In genomic region chr4:43633736-43634135, GRCm38 (mm10) we compare ENCODE assay signal across 13 mouse cellular contexts. TPM values are rescaled to one million over a fixed set of nuclear protein-coding genes. Genes with fewer than 3 reads are reported as not detected.
A peak's percentile ranks its signal among the peaks of the same experiment; 100 is the strongest.
DNase-seq lines count a peak whose midpoint lies in the region; ATAC-seq and TF ChIP-seq lines count a peak whose summit lies in the region.
"Had no signal": no experiment of that assay in that cellular context is flagged by ENCODE, and none has a peak within 500 bp of the region (broad histone marks: within the 10 kb centered on the region; RNA-seq: fewer than 3 reads in every experiment).

No protein-coding gene starts in this region.

- no peak for TF ChIP-seq EP300 in liver, postnatal 0 days (IDR thresholded peaks at IDR 0.05; ENCODE audit: low read depth)

- no peaks in the 10 kb centered on the region for H3K36me3 ChIP-seq in forebrain, embryonic 10.5 days (replicated peaks)
- no peaks in the 10 kb centered on the region for H3K36me3 ChIP-seq in forebrain, embryonic 14.5 days (ENCODE audit: control insufficient read depth, insufficient read depth, low read length)
- no peaks in the 10 kb centered on the region for H3K36me3 ChIP-seq in liver, postnatal 0 days (replicated peaks; ENCODE audit: insufficient read depth, low read length)
- no peaks in the 10 kb centered on the region for H3K36me3 ChIP-seq in liver, embryonic 12.5 days
- no peaks in the 10 kb centered on the region for H3K36me3 ChIP-seq in limb, embryonic 14.5 days (ENCODE audit: control insufficient read depth, insufficient read depth, low read length)
- H3K36me3 ChIP-seq in neural tube, embryonic 13.5 days = no peaks in the 10 kb centered on the region
- H3K36me3 ChIP-seq: kidney, embryonic 15.5 days had no signal

- no peak for ATAC-seq in forebrain, embryonic 14.5 days
- no peak for ATAC-seq in liver, postnatal 0 days
- ATAC-seq in liver, embryonic 12.5 days = no peak
- no peak for ATAC-seq in limb, embryonic 14.5 days (ENCODE audit: low FRiP score, low read depth)
- ATAC-seq in neural tube, embryonic 13.5 days (ENCODE audit: low read depth) = no peak
- ATAC-seq in activated CD4-positive, CD25-positive, alpha-beta regulatory T cell, adult 4 months = no peak

- TF ChIP-seq POLR2A in limb, embryonic 14.5 days (IDR thresholded peaks at IDR 0.05; ENCODE audit: borderline replicate concordance, extremely low read depth, insufficient read depth, insufficient read length) = no peak

- H3K9ac ChIP-seq in forebrain, embryonic 14.5 days (ENCODE audit: low read length) = no peak overlapping the region
- H3K9ac ChIP-seq in liver, postnatal 0 days (replicated peaks) = no peak overlapping the region
- H3K9ac ChIP-seq in liver, embryonic 12.5 days = no peak overlapping the region
- no peak overlapping the region for H3K9ac ChIP-seq in limb, embryonic 14.5 days (ENCODE audit: low read depth, low read length, severe bottlenecking)
- H3K9ac ChIP-seq in neural tube, embryonic 13.5 days = peak overlapping the region; percentile 92; the same call in 1 of the 2 replicates
- H3K9ac ChIP-seq: kidney, embryonic 15.5 days; lung, embryonic 14.5 days had no signal

- H3K27ac ChIP-seq in forebrain, embryonic 10.5 days = 0 out of 2 replicates have a peak overlapping the region, but pooled peaks have one; percentile 11
- no peak overlapping the region for H3K27ac ChIP-seq in forebrain, embryonic 14.5 days (ENCODE audit: low read depth, low read length)
- no peak overlapping the region for H3K27ac ChIP-seq in liver, postnatal 0 days (ENCODE audit: low read depth)
- H3K27ac ChIP-seq in liver, embryonic 12.5 days = no peak overlapping the region
- H3K27ac ChIP-seq in limb, embryonic 14.5 days (replicated peaks; ENCODE audit: low read depth, low read length) = no peak overlapping the region
- H3K27ac ChIP-seq in neural tube, embryonic 13.5 days (replicated peaks) = no peak overlapping the region
- H3K27ac ChIP-seq: kidney, embryonic 15.5 days had no signal

- H3K4me2 ChIP-seq in forebrain, embryonic 14.5 days (ENCODE audit: low read length) = no peak overlapping the region
- H3K4me2 ChIP-seq in liver, postnatal 0 days (ENCODE audit: low read depth, low read length) = no peak overlapping the region
- H3K4me2 ChIP-seq in liver, embryonic 12.5 days = no peak overlapping the region
- peak overlapping the region; percentile 93 for H3K4me2 ChIP-seq in limb, embryonic 14.5 days (replicated peaks; ENCODE audit: low read depth, low read length, severe bottlenecking)
- H3K4me2 ChIP-seq in neural tube, embryonic 13.5 days = peak overlapping the region; percentile 86

- H3K9me3 ChIP-seq in forebrain, embryonic 10.5 days = no peaks in the 10 kb centered on the region
- H3K9me3 ChIP-seq in forebrain, embryonic 14.5 days (replicated peaks; ENCODE audit: control insufficient read depth, low read length) = no peaks in the 10 kb centered on the region
- no peaks in the 10 kb centered on the region for H3K9me3 ChIP-seq in liver, postnatal 0 days (ENCODE audit: low read length)
- H3K9me3 ChIP-seq in liver, embryonic 12.5 days (replicated peaks) = no peaks in the 10 kb centered on the region
- H3K9me3 ChIP-seq in limb, embryonic 14.5 days (ENCODE audit: control insufficient read depth, low read length) = no peaks in the 10 kb centered on the region
- no peaks in the 10 kb centered on the region for H3K9me3 ChIP-seq in neural tube, embryonic 13.5 days
- H3K9me3 ChIP-seq: kidney, embryonic 15.5 days; megakaryocyte, embryonic 14.5 days had no signal

- H3K4me3 ChIP-seq in forebrain, embryonic 10.5 days = no peak overlapping the region; the same call in 1 of the 2 replicates
- H3K4me3 ChIP-seq in forebrain, embryonic 14.5 days (ENCODE audit: low read depth, low read length) = no peak overlapping the region
- no peak overlapping the region for H3K4me3 ChIP-seq in liver, postnatal 0 days (ENCODE audit: low read depth, low read length)
- no peak overlapping the region for H3K4me3 ChIP-seq in liver, embryonic 12.5 days
- no peak overlapping the region for H3K4me3 ChIP-seq in limb, embryonic 14.5 days (replicated peaks; ENCODE audit: low read length)
- peak overlapping the region; percentile 64 for H3K4me3 ChIP-seq in neural tube, embryonic 13.5 days
- H3K4me3 ChIP-seq: kidney, embryonic 15.5 days; megakaryocyte, embryonic 14.5 days had no signal

- WGBS in forebrain, embryonic 10.5 days = 93% methylated on average over 2 of the region's 2 CpGs
- 95% methylated on average over 2 of the region's 2 CpGs for WGBS in forebrain, embryonic 14.5 days
- WGBS in liver, postnatal 0 days (ENCODE audit: insufficient replicate concordance) = 85% methylated on average over 2 of the region's 2 CpGs
- WGBS in liver, embryonic 12.5 days (ENCODE audit: insufficient replicate concordance) = 73% methylated on average over 2 of the region's 2 CpGs
- 92% methylated on average over 2 of the region's 2 CpGs for WGBS in limb, embryonic 14.5 days
- whole genome bisulfite sequencing in neural tube, embryonic 13.5 days = 94% methylated on average over 2 of the region's 2 CpGs

- H3K4me1 ChIP-seq in forebrain, embryonic 10.5 days = peaks cover 48% of the 10 kb centered on the region
- H3K4me1 ChIP-seq in forebrain, embryonic 14.5 days (ENCODE audit: control insufficient read depth, insufficient read depth, low read length) = peaks cover 14% of the 10 kb centered on the region
- no peaks in the 10 kb centered on the region for H3K4me1 ChIP-seq in liver, postnatal 0 days (ENCODE audit: insufficient read depth)
- peaks cover 34% of the 10 kb centered on the region for H3K4me1 ChIP-seq in liver, embryonic 12.5 days
- peaks cover 26% of the 10 kb centered on the region for H3K4me1 ChIP-seq in limb, embryonic 14.5 days (ENCODE audit: control insufficient read depth, insufficient read depth, low read length)
- peaks cover 61% of the 10 kb centered on the region for H3K4me1 ChIP-seq in neural tube, embryonic 13.5 days (replicated peaks)

- peaks cover 36% of the 10 kb centered on the region for H3K27me3 ChIP-seq in forebrain, embryonic 10.5 days (ENCODE audit: poor library complexity, severe bottlenecking)
- H3K27me3 ChIP-seq in forebrain, embryonic 14.5 days (replicated peaks; ENCODE audit: control insufficient read depth, insufficient read depth, low read length) = no peaks in the 10 kb centered on the region
- H3K27me3 ChIP-seq in liver, postnatal 0 days (ENCODE audit: insufficient read depth, low read length) = peaks cover 26% of the 10 kb centered on the region
- H3K27me3 ChIP-seq in liver, embryonic 12.5 days (replicated peaks) = peaks cover 39% of the 10 kb centered on the region
- H3K27me3 ChIP-seq in limb, embryonic 14.5 days (ENCODE audit: control insufficient read depth, insufficient read depth, low read length) = no peaks in the 10 kb centered on the region
- H3K27me3 ChIP-seq in neural tube, embryonic 13.5 days = no peaks in the 10 kb centered on the region

- DNase-seq in forebrain, embryonic 10.5 days (ENCODE audit: extremely low spot score, low spot score) = no peak
- no peak for DNase-seq in forebrain, embryonic 14.5 days (ENCODE audit: low spot score)
- peak; percentile 6 for DNase-seq in liver, postnatal 0 days
- no peak for DNase-seq in limb, embryonic 14.5 days (ENCODE audit: low spot score)
- DNase-seq in thymus, postnatal 0 days (ENCODE audit: low spot score) = no peak
- DNase-seq: heart, adult 18-20 months; lung, embryonic 14.5 days; thymus, postnatal 14 days had no signal

- no peak for TF ChIP-seq CTCF in liver, postnatal 0 days (IDR thresholded peaks at IDR 0.05; ENCODE audit: low read depth)

RNA-seq across cellular contexts. Expression of gene Npr2, which starts 2.0 kb away (rescaled TPM):
- polyA plus RNA-seq in forebrain, embryonic 10.5 days (2016; fragmentation: Nextera tagmentation; extraction: Ambion mirVana) = 5.4 and 6.2 TPM in 2 replicates
- 10.7 and 11.2 TPM in 2 replicates for polyA plus RNA-seq in forebrain, embryonic 14.5 days (2014; fragmentation: Nextera tagmentation; extraction: Ambion mirVana)
- polyA plus RNA-seq in liver, postnatal 0 days (2015; fragmentation: Nextera tagmentation; extraction: Ambion mirVana) = 0.54 and 0.82 TPM in 2 replicates
- polyA plus RNA-seq in liver, embryonic 12.5 days (2016; fragmentation: Nextera tagmentation; extraction: Ambion mirVana) = 1.5 and 2.1 TPM in 2 replicates
- polyA plus RNA-seq in limb, embryonic 14.5 days (2012; rRNA removed) = 121 and 124 TPM in 2 replicates
- polyA plus RNA-seq in limb, embryonic 14.5 days (2014; fragmentation: Nextera tagmentation; extraction: Ambion mirVana) = 33.3 and 34.3 TPM in 2 replicates
- polyA plus RNA-seq in neural tube, embryonic 13.5 days (2015; fragmentation: Nextera tagmentation; extraction: Ambion mirVana) = 26.9 and 27.8 TPM in 2 replicates
- polyA plus RNA-seq in thymus, postnatal 0 days (2015; fragmentation: Nextera tagmentation; extraction: Ambion mirVana) = 0.75 and 0.91 TPM in 2 replicates
- polyA plus RNA-seq in activated CD4-positive, CD25-positive, alpha-beta regulatory T cell, adult 4 months (2017; shearing (Covaris generic)) = not detected

RNA-seq across cellular contexts. Expression of gene Spag8, which starts 19.7 kb away (rescaled TPM):
- 1.9 and 2.9 TPM in 2 replicates for polyA plus RNA-seq in forebrain, embryonic 10.5 days (2016; fragmentation: Nextera tagmentation; extraction: Ambion mirVana)
- polyA plus RNA-seq in forebrain, embryonic 14.5 days (2014; fragmentation: Nextera tagmentation; extraction: Ambion mirVana) = 4.2 and 5.7 TPM in 2 replicates
- polyA plus RNA-seq in liver, postnatal 0 days (2015; fragmentation: Nextera tagmentation; extraction: Ambion mirVana) = not detected in 2 replicates
- polyA plus RNA-seq in liver, embryonic 12.5 days (2016; fragmentation: Nextera tagmentation; extraction: Ambion mirVana) = 0.20 and 0.36 TPM in 2 replicates
- polyA plus RNA-seq in limb, embryonic 14.5 days (2012; rRNA removed) = 1.8 and 2.5 TPM in 2 replicates
- polyA plus RNA-seq in limb, embryonic 14.5 days (2014; fragmentation: Nextera tagmentation; extraction: Ambion mirVana) = 0.58 and 0.61 TPM in 2 replicates
- polyA plus RNA-seq in neural tube, embryonic 13.5 days (2015; fragmentation: Nextera tagmentation; extraction: Ambion mirVana) = 3.5 and 4.1 TPM in 2 replicates
- 0.14 and 0.66 TPM in 2 replicates for polyA plus RNA-seq in thymus, postnatal 0 days (2015; fragmentation: Nextera tagmentation; extraction: Ambion mirVana)
- polyA plus RNA-seq in activated CD4-positive, CD25-positive, alpha-beta regulatory T cell, adult 4 months (2017; shearing (Covaris generic)) = not detected

RNA-seq across cellular contexts. Expression of gene Hint2, which starts 22.5 kb away (rescaled TPM):
- polyA plus RNA-seq in forebrain, embryonic 10.5 days (2016; fragmentation: Nextera tagmentation; extraction: Ambion mirVana) = 66.0 and 69.7 TPM in 2 replicates
- polyA plus RNA-seq in forebrain, embryonic 14.5 days (2014; fragmentation: Nextera tagmentation; extraction: Ambion mirVana) = 67.0 and 82.7 TPM in 2 replicates
- 159 and 186 TPM in 2 replicates for polyA plus RNA-seq in liver, postnatal 0 days (2015; fragmentation: Nextera tagmentation; extraction: Ambion mirVana)
- 59.8 and 66.1 TPM in 2 replicates for polyA plus RNA-seq in liver, embryonic 12.5 days (2016; fragmentation: Nextera tagmentation; extraction: Ambion mirVana)
- 58.3 and 63.2 TPM in 2 replicates for polyA plus RNA-seq in limb, embryonic 14.5 days (2012; rRNA removed)
- polyA plus RNA-seq in limb, embryonic 14.5 days (2014; fragmentation: Nextera tagmentation; extraction: Ambion mirVana) = 73.8 and 87.6 TPM in 2 replicates
- 76.8 and 84.9 TPM in 2 replicates for polyA plus RNA-seq in neural tube, embryonic 13.5 days (2015; fragmentation: Nextera tagmentation; extraction: Ambion mirVana)
- 74.1 and 74.7 TPM in 2 replicates for polyA plus RNA-seq in thymus, postnatal 0 days (2015; fragmentation: Nextera tagmentation; extraction: Ambion mirVana)
- polyA plus RNA-seq in activated CD4-positive, CD25-positive, alpha-beta regulatory T cell, adult 4 months (2017; shearing (Covaris generic)) = 10 to 100 TPM; 41.0 to 42.7 TPM

RNA-seq across cellular contexts. Expression of gene Tmem8b, which starts 35.0 kb away (rescaled TPM):
- polyA plus RNA-seq in forebrain, embryonic 10.5 days (2016; fragmentation: Nextera tagmentation; extraction: Ambion mirVana) = 4.2 and 4.3 TPM in 2 replicates
- 5.6 and 7.3 TPM in 2 replicates for polyA plus RNA-seq in forebrain, embryonic 14.5 days (2014; fragmentation: Nextera tagmentation; extraction: Ambion mirVana)
- polyA plus RNA-seq in liver, postnatal 0 days (2015; fragmentation: Nextera tagmentation; extraction: Ambion mirVana) = 0.29 and 0.33 TPM in 2 replicates
- 0.44 and 0.53 TPM in 2 replicates for polyA plus RNA-seq in liver, embryonic 12.5 days (2016; fragmentation: Nextera tagmentation; extraction: Ambion mirVana)
- 16.0 and 26.7 TPM in 2 replicates for polyA plus RNA-seq in limb, embryonic 14.5 days (2012; rRNA removed)
- polyA plus RNA-seq in limb, embryonic 14.5 days (2014; fragmentation: Nextera tagmentation; extraction: Ambion mirVana) = 3.8 and 5.2 TPM in 2 replicates
- 13.5 and 15.6 TPM in 2 replicates for polyA plus RNA-seq in neural tube, embryonic 13.5 days (2015; fragmentation: Nextera tagmentation; extraction: Ambion mirVana)
- polyA plus RNA-seq in thymus, postnatal 0 days (2015; fragmentation: Nextera tagmentation; extraction: Ambion mirVana) = 0.76 and 1.1 TPM in 2 replicates
- under 1 TPM; 0.38 to 0.90 TPM for polyA plus RNA-seq in activated CD4-positive, CD25-positive, alpha-beta regulatory T cell, adult 4 months (2017; shearing (Covaris generic))

RNA-seq across cellular contexts. Expression of gene Fam221b, which starts 35.2 kb away (rescaled TPM):
- polyA plus RNA-seq in forebrain, embryonic 10.5 days (2016; fragmentation: Nextera tagmentation; extraction: Ambion mirVana) = 1.6 and 1.7 TPM in 2 replicates
- polyA plus RNA-seq in forebrain, embryonic 14.5 days (2014; fragmentation: Nextera tagmentation; extraction: Ambion mirVana) = 2.1 and 2.2 TPM in 2 replicates
- 1.7 and 1.8 TPM in 2 replicates for polyA plus RNA-seq in liver, postnatal 0 days (2015; fragmentation: Nextera tagmentation; extraction: Ambion mirVana)
- 1.5 and 1.8 TPM in 2 replicates for polyA plus RNA-seq in liver, embryonic 12.5 days (2016; fragmentation: Nextera tagmentation; extraction: Ambion mirVana)
- 0.40 and 0.63 TPM in 2 replicates for polyA plus RNA-seq in limb, embryonic 14.5 days (2012; rRNA removed)
- 4.0 and 4.3 TPM in 2 replicates for polyA plus RNA-seq in limb, embryonic 14.5 days (2014; fragmentation: Nextera tagmentation; extraction: Ambion mirVana)
- polyA plus RNA-seq in neural tube, embryonic 13.5 days (2015; fragmentation: Nextera tagmentation; extraction: Ambion mirVana) = 2.4 and 2.9 TPM in 2 replicates
- polyA plus RNA-seq in thymus, postnatal 0 days (2015; fragmentation: Nextera tagmentation; extraction: Ambion mirVana) = 3.2 and 3.3 TPM in 2 replicates
- polyA plus RNA-seq in activated CD4-positive, CD25-positive, alpha-beta regulatory T cell, adult 4 months (2017; shearing (Covaris generic)) = 1 to 10 TPM; 3.2 to 4.4 TPM

Comparison
In these comparisons a context has a peak if more than half of its experiments do, and no peak if none do; other contexts are left out.
1. H3K4me2 ChIP-seq: peak in limb, embryonic 14.5 days (single experiment) and neural tube, embryonic 13.5 days (single experiment); none in forebrain, embryonic 14.5 days (single experiment), liver, postnatal 0 days (single experiment) and liver, embryonic 12.5 days (single experiment).